Mouse (Mus musculus): ENCODE results near the gene Mtmr12. TPM values are rescaled to one million over a fixed set of nuclear protein-coding genes. Genes with fewer than 3 reads are reported as not detected.

Gene Mtmr12
- polyA plus RNA-seq, 1 experiment, result 12.1 TPM

GRCm38 (mm10) chr15:12285535-12285809, 80.6 kb downstream of the Mtmr12 start:
- Histone ChIP-seq H3K4me1 (ENCODE audit: control insufficient read depth, insufficient read depth, low read length) (no peaks in the 10 kb centered on the region), H3K27ac (ENCODE audit: control insufficient read depth, insufficient read depth, low read depth, low read length, poor library complexity) (no peak overlapping the region), H3K4me3 (replicated peaks; ENCODE audit: control insufficient read depth, low read depth, low read length) (no peak overlapping the region)
- no peak for TF ChIP-seq CTCF (IDR thresholded peaks at IDR 0.05; ENCODE audit: control insufficient read depth, insufficient read depth, low read length)
- TF ChIP-seq POLR2A (IDR thresholded peaks at IDR 0.05; ENCODE audit: borderline replicate concordance, control insufficient read depth, low read depth, low read length), result no peak
- 83% methylated on average over 5 of the region's 5 CpGs for WGBS

DNA sequence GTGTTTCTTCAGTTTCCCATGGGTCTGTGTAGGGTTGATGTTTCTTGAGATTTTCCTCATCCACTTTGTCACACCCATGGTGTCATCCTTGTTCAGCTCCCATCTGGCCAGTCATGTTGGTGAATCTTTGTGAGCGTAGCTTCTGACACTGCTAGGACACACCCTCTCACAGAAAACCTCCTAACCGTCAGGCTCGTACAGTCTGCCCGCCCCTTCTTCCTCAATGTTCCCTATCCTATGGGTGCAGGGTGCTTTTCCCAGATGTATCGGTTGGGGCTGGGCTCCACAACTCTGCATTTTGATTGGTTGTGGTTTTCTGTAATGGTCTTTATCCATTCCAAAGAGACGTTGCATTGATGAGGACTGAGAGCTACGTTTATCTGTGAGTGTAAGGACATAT, 85.5 kb downstream of the Mtmr12 start:
- TF ChIP-seq CTCF (IDR thresholded peaks at IDR 0.05; ENCODE audit: control insufficient read depth, insufficient read depth, low read length), result no peak
- TF ChIP-seq POLR2A (IDR thresholded peaks at IDR 0.05; ENCODE audit: borderline replicate concordance, control insufficient read depth, low read depth, low read length), result no peak
- WGBS, result 84% methylated on average over 7 of the region's 7 CpGs
- Histone ChIP-seq H3K4me3 (replicated peaks; ENCODE audit: control insufficient read depth, low read depth, low read length) (no peak overlapping the region), H3K4me1 (ENCODE audit: control insufficient read depth, insufficient read depth, low read length) (no peaks in the 10 kb centered on the region), H3K27ac (ENCODE audit: control insufficient read depth, insufficient read depth, low read depth, low read length, poor library complexity) (no peak overlapping the region)

DNA sequence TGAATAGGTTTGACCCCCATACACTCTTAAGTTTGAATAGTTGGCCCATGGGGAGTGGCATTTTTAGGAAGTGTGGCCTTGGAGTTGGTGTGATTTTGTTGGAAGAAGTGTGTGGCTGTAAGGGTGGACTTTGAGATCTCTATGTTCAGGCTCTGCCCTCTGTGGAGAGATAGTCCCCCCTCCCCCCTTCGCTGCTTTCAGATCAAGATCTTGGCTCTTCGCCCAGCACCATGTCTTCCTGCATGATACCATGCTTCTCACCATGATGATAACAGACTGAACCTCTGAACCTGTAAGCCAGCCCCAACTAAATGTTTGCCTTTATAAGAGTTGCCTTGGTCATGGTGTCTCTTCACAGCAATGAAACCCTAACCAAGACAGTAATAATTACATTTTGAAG, 86.9 kb downstream of the Mtmr12 start:
- WGBS, result 72% methylated on average over 2 of the region's 2 CpGs

DNA sequence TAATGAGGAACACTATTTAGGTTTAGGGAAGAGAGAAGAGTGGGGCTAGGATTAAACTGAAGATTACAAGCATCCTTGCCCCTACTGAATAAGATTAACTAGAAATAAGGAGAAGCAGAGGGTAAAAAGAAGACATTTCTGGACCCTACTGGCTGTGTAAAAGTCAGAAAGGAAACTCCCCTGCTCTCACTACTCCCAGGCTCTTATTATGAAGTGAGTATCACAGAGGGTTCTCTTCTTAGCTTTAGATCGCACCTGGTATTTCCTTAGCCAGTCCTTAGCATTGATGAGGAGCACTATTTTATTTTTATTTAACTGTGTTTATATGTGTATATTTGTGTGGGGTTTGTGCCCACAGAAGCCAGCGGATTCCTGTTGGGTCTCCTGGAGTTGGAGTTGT, 91.4 kb downstream of the Mtmr12 start:
- H3K4me1 ChIP-seq (ENCODE audit: control insufficient read depth, insufficient read depth, low read length), result no peaks in the 10 kb centered on the region; the same call in 1 of the 2 replicates
- 50% methylated on average over 2 of the region's 2 CpGs for WGBS
- no peak for TF ChIP-seq CTCF (IDR thresholded peaks at IDR 0.05; ENCODE audit: control insufficient read depth, insufficient read depth, low read length)
- no peak for TF ChIP-seq POLR2A (IDR thresholded peaks at IDR 0.05; ENCODE audit: borderline replicate concordance, control insufficient read depth, low read depth, low read length)
- no peak overlapping the region for H3K27ac ChIP-seq (ENCODE audit: control insufficient read depth, insufficient read depth, low read depth, low read length, poor library complexity)
- no peak overlapping the region for H3K4me3 ChIP-seq (replicated peaks; ENCODE audit: control insufficient read depth, low read depth, low read length)

More for the DNA sequence above, 86.9 kb downstream of the Mtmr12 start:
- Histone ChIP-seq H3K4me3 (replicated peaks; ENCODE audit: control insufficient read depth, low read depth, low read length) (no peak overlapping the region), H3K4me1 (ENCODE audit: control insufficient read depth, insufficient read depth, low read length) (no peaks in the 10 kb centered on the region), H3K27ac (ENCODE audit: control insufficient read depth, insufficient read depth, low read depth, low read length, poor library complexity) (no peak overlapping the region)
- TF ChIP-seq POLR2A (IDR thresholded peaks at IDR 0.05; ENCODE audit: borderline replicate concordance, control insufficient read depth, low read depth, low read length), result no peak
- TF ChIP-seq CTCF (IDR thresholded peaks at IDR 0.05; ENCODE audit: control insufficient read depth, insufficient read depth, low read length), result no peak

DNA sequence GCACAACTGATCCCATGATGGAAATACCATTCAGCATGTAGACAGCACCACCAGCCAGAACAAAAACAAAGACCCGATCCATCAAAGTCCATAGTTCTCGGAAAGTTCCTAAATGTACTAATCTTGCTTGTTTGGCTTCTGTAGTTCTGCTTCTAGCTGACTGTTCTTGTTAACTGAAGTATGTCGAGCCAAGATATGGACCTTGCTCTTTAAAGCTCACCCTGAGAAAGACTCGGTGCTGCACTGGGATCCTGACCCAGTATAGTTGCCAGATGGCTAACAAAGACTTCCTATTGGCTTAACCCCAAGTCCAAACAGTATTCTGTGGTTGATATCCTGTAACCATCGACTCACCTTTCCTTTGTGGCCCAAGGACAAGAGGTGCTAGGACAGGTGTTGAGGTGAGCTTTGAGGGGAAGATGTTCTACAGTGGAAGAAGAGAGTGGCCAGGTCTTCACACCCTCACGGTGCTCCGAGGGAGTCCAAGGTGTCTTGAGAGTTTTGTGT, 93.5 kb downstream of the Mtmr12 start:
- WGBS, result 67% methylated on average over 7 of the region's 7 CpGs
- H3K4me3 ChIP-seq (replicated peaks; ENCODE audit: control insufficient read depth, low read depth, low read length), result no peak overlapping the region

DNA sequence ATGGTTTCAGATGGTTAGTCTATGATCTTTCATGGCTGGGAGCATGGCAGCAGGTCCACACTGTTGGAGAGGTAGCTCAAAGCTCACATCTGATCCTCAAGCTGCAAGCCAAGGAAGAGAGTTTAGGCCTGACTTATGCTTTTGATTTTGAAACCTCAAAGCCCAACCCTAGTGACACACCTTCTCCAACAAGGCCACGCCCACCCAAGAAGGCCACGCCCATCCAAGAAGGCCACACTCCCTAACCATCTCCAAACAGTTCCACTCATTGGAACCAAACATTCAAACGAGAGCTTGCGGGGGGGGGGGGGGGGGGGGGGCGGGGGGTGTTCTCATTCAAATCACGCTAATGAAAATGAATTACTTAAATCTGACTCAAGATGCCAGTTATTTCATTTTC, 96.9 kb downstream of the Mtmr12 start:
- Histone ChIP-seq H3K4me3 (replicated peaks; ENCODE audit: control insufficient read depth, low read depth, low read length) (no peak overlapping the region), H3K4me1 (ENCODE audit: control insufficient read depth, insufficient read depth, low read length) (no peaks in the 10 kb centered on the region; the same call in none of the 2 replicates), H3K27ac (ENCODE audit: control insufficient read depth, insufficient read depth, low read depth, low read length, poor library complexity) (no peak overlapping the region)
- WGBS, result 76% methylated on average over 6 of the region's 6 CpGs
- TF ChIP-seq POLR2A (IDR thresholded peaks at IDR 0.05; ENCODE audit: borderline replicate concordance, control insufficient read depth, low read depth, low read length) (no peak), CTCF (IDR thresholded peaks at IDR 0.05; ENCODE audit: control insufficient read depth, insufficient read depth, low read length) (no peak)

More for the DNA sequence above, 93.5 kb downstream of the Mtmr12 start:
- TF ChIP-seq CTCF (IDR thresholded peaks at IDR 0.05; ENCODE audit: control insufficient read depth, insufficient read depth, low read length) (no peak), POLR2A (IDR thresholded peaks at IDR 0.05; ENCODE audit: borderline replicate concordance, control insufficient read depth, low read depth, low read length) (no peak)
- Histone ChIP-seq H3K4me1 (ENCODE audit: control insufficient read depth, insufficient read depth, low read length) (no peaks in the 10 kb centered on the region; the same call in none of the 2 replicates), H3K27ac (ENCODE audit: control insufficient read depth, insufficient read depth, low read depth, low read length, poor library complexity) (no peak overlapping the region)

- Histone ChIP-seq H3K27ac (ENCODE audit: control insufficient read depth, insufficient read depth, low read depth, low read length, poor library complexity) (no peak overlapping the region), H3K4me3 (replicated peaks; ENCODE audit: control insufficient read depth, low read depth, low read length) (no peak overlapping the region), H3K4me1 (ENCODE audit: control insufficient read depth, insufficient read depth, low read length) (no peaks in the 10 kb centered on the region; the same call in 1 of the 2 replicates)
- 11% methylated on average over 8 of the region's 8 CpGs for WGBS
- no peak for TF ChIP-seq POLR2A (IDR thresholded peaks at IDR 0.05; ENCODE audit: borderline replicate concordance, control insufficient read depth, low read depth, low read length)
Observed at GRCm38 (mm10) chr15:12306188-12307071, 101.6 kb downstream of the Mtmr12 start.

DNA sequence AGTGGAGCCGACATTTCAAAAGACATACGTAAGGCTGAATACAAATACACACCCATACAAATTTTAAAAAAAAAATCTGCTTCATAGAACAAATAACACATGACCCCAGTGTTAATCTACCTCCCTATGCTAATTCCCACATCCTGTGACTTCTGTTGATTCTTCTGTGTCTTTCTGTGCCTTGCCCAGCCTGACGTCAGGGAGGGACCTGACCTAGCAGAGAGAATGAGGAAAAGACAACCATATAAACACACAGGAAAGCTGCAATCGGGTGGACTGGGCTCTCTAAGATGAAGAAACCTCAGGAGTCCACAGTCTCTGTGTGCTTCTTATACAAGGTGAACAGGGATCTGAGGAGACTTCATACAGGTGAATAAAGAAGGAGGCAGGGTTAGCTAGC, 102.3 kb downstream of the Mtmr12 start:
- TF ChIP-seq CTCF (IDR thresholded peaks at IDR 0.05; ENCODE audit: control insufficient read depth, insufficient read depth, low read length), result no peak
- TF ChIP-seq POLR2A (IDR thresholded peaks at IDR 0.05; ENCODE audit: borderline replicate concordance, control insufficient read depth, low read depth, low read length), result no peak
- 36% methylated on average over 4 of the region's 4 CpGs for WGBS
- Histone ChIP-seq H3K27ac (ENCODE audit: control insufficient read depth, insufficient read depth, low read depth, low read length, poor library complexity) (no peak overlapping the region), H3K4me3 (replicated peaks; ENCODE audit: control insufficient read depth, low read depth, low read length) (no peak overlapping the region), H3K4me1 (ENCODE audit: control insufficient read depth, insufficient read depth, low read length) (no peaks in the 10 kb centered on the region; the same call in 1 of the 2 replicates)

Measured in bone marrow, adult 2 months (tissue).